Mouse (Mus musculus): Measurements from ENCODE around the gene Hcrtr2. TPM values are rescaled to one million over a fixed set of nuclear protein-coding genes. Genes with fewer than 3 reads are reported as not detected.

The Hcrtr2 gene
- polyA plus RNA-seq, 1 experiment from 2014 or later, result 11.3 TPM

- Histone ChIP-seq H3K9me3 (ENCODE audit: control insufficient read depth, low read length) (no peaks in the 10 kb centered on the region), H3K27me3 (replicated peaks; ENCODE audit: control insufficient read depth, insufficient read depth, low read length) (no peaks in the 10 kb centered on the region), H3K4me3 (ENCODE audit: low read length) (no peak overlapping the region), H3K4me2 (ENCODE audit: low read length) (peak overlapping the region; percentile 31), H3K4me1 (ENCODE audit: control insufficient read depth, insufficient read depth, low read depth, low read length) (no peaks in the 10 kb centered on the region), H3K9ac (ENCODE audit: low read depth, low read length) (no peak overlapping the region), H3K36me3 (ENCODE audit: control insufficient read depth, insufficient read depth, low read length) (no peaks in the 10 kb centered on the region), H3K27ac (ENCODE audit: low read depth, low read length) (no peak overlapping the region)
- ATAC-seq, result no peak
- WGBS, result 71% methylated on average over 1 of the region's 1 CpGs
Observed at GRCm38 (mm10) chr9:76320755-76321154, 2.9 kb downstream of the Hcrtr2 start.

- ATAC-seq, result no peak
- WGBS, result 80% methylated on average over 4 of the region's 4 CpGs
- H3K36me3 ChIP-seq (ENCODE audit: control insufficient read depth, insufficient read depth, low read length), result no peaks in the 10 kb centered on the region
- H3K27ac ChIP-seq (ENCODE audit: low read depth, low read length), result no peak overlapping the region
- H3K9me3 ChIP-seq (ENCODE audit: control insufficient read depth, low read length), result no peaks in the 10 kb centered on the region
- no peak overlapping the region for H3K4me2 ChIP-seq (ENCODE audit: low read length)
- H3K27me3 ChIP-seq (replicated peaks; ENCODE audit: control insufficient read depth, insufficient read depth, low read length), result no peaks in the 10 kb centered on the region
- no peak overlapping the region for H3K4me3 ChIP-seq (ENCODE audit: low read length)
- no peaks in the 10 kb centered on the region for H3K4me1 ChIP-seq (ENCODE audit: control insufficient read depth, insufficient read depth, low read depth, low read length)
- H3K9ac ChIP-seq (ENCODE audit: low read depth, low read length), result no peak overlapping the region
Observed at GRCm38 (mm10) chr9:76318302-76318701, 5.4 kb downstream of the Hcrtr2 start.

- H3K36me3 ChIP-seq (ENCODE audit: control insufficient read depth, insufficient read depth, low read length), result no peaks in the 10 kb centered on the region
- no peak overlapping the region for H3K4me2 ChIP-seq (ENCODE audit: low read length)
- no peak for ATAC-seq
- H3K9me3 ChIP-seq (ENCODE audit: control insufficient read depth, low read length), result no peaks in the 10 kb centered on the region
- H3K27me3 ChIP-seq (replicated peaks; ENCODE audit: control insufficient read depth, insufficient read depth, low read length), result no peaks in the 10 kb centered on the region
- no peaks in the 10 kb centered on the region for H3K4me1 ChIP-seq (ENCODE audit: control insufficient read depth, insufficient read depth, low read depth, low read length)
- no peak overlapping the region for H3K4me3 ChIP-seq (ENCODE audit: low read length)
- no peak overlapping the region for H3K27ac ChIP-seq (ENCODE audit: low read depth, low read length)
- H3K9ac ChIP-seq (ENCODE audit: low read depth, low read length), result no peak overlapping the region
Observed at GRCm38 (mm10) chr9:76315096-76315495, 8.6 kb downstream of the Hcrtr2 start.

GRCm38 (mm10) chr9:76313921-76314320 lies 9.7 kb downstream of the Hcrtr2 start:
- H3K9me3 ChIP-seq (ENCODE audit: control insufficient read depth, low read length), result no peaks in the 10 kb centered on the region
- no peak overlapping the region for H3K27ac ChIP-seq (ENCODE audit: low read depth, low read length)
- no peaks in the 10 kb centered on the region for H3K36me3 ChIP-seq (ENCODE audit: control insufficient read depth, insufficient read depth, low read length)
- no peak overlapping the region for H3K4me2 ChIP-seq (ENCODE audit: low read length)
- ATAC-seq, result no peak
- no peaks in the 10 kb centered on the region for H3K4me1 ChIP-seq (ENCODE audit: control insufficient read depth, insufficient read depth, low read depth, low read length)
- H3K4me3 ChIP-seq (ENCODE audit: low read length), result no peak overlapping the region
- H3K27me3 ChIP-seq (replicated peaks; ENCODE audit: control insufficient read depth, insufficient read depth, low read length), result no peaks in the 10 kb centered on the region
- no peak overlapping the region for H3K9ac ChIP-seq (ENCODE audit: low read depth, low read length)

- H3K9ac ChIP-seq (ENCODE audit: low read depth, low read length), result no peak overlapping the region
- ATAC-seq, result no peak
- no peaks in the 10 kb centered on the region for H3K4me1 ChIP-seq (ENCODE audit: control insufficient read depth, insufficient read depth, low read depth, low read length)
- WGBS, result 64% methylated on average over 1 of the region's 1 CpGs
- H3K27ac ChIP-seq (ENCODE audit: low read depth, low read length), result no peak overlapping the region
- no peaks in the 10 kb centered on the region for H3K27me3 ChIP-seq (replicated peaks; ENCODE audit: control insufficient read depth, insufficient read depth, low read length)
- no peak overlapping the region for H3K4me3 ChIP-seq (ENCODE audit: low read length)
- no peaks in the 10 kb centered on the region for H3K36me3 ChIP-seq (ENCODE audit: control insufficient read depth, insufficient read depth, low read length)
- no peaks in the 10 kb centered on the region for H3K9me3 ChIP-seq (ENCODE audit: control insufficient read depth, low read length)
- no peak overlapping the region for H3K4me2 ChIP-seq (ENCODE audit: low read length)
Observed at GRCm38 (mm10) chr9:76312221-76312620, 11.4 kb downstream of the Hcrtr2 start.

- no peaks in the 10 kb centered on the region for H3K27me3 ChIP-seq (replicated peaks; ENCODE audit: control insufficient read depth, insufficient read depth, low read length)
- no peak overlapping the region for H3K9ac ChIP-seq (ENCODE audit: low read depth, low read length)
- no peaks in the 10 kb centered on the region for H3K4me1 ChIP-seq (ENCODE audit: control insufficient read depth, insufficient read depth, low read depth, low read length)
- WGBS, result 80% methylated on average over 5 of the region's 5 CpGs
- H3K4me2 ChIP-seq (ENCODE audit: low read length), result no peak overlapping the region
- H3K4me3 ChIP-seq (ENCODE audit: low read length), result no peak overlapping the region
- no peaks in the 10 kb centered on the region for H3K36me3 ChIP-seq (ENCODE audit: control insufficient read depth, insufficient read depth, low read length)
- no peak overlapping the region for H3K27ac ChIP-seq (ENCODE audit: low read depth, low read length)
- H3K9me3 ChIP-seq (ENCODE audit: control insufficient read depth, low read length), result no peaks in the 10 kb centered on the region
- no peak for ATAC-seq
Observed at GRCm38 (mm10) chr9:76291384-76291783, 32.3 kb downstream of the Hcrtr2 start.

GRCm38 (mm10) chr9:76270886-76271285 lies 52.8 kb downstream of the Hcrtr2 start:
- Histone ChIP-seq H3K9me3 (ENCODE audit: control insufficient read depth, low read length) (no peaks in the 10 kb centered on the region), H3K36me3 (ENCODE audit: control insufficient read depth, insufficient read depth, low read length) (no peaks in the 10 kb centered on the region), H3K9ac (ENCODE audit: low read depth, low read length) (no peak overlapping the region), H3K4me2 (ENCODE audit: low read length) (no peak overlapping the region), H3K4me3 (ENCODE audit: low read length) (no peak overlapping the region), H3K27me3 (replicated peaks; ENCODE audit: control insufficient read depth, insufficient read depth, low read length) (no peaks in the 10 kb centered on the region), H3K4me1 (ENCODE audit: control insufficient read depth, insufficient read depth, low read depth, low read length) (no peaks in the 10 kb centered on the region), H3K27ac (ENCODE audit: low read depth, low read length) (no peak overlapping the region)
- no peak for ATAC-seq

GRCm38 (mm10) chr9:76257731-76258130 lies 65.9 kb downstream of the Hcrtr2 start:
- H3K27me3 ChIP-seq (replicated peaks; ENCODE audit: control insufficient read depth, insufficient read depth, low read length), result no peaks in the 10 kb centered on the region
- H3K9ac ChIP-seq (ENCODE audit: low read depth, low read length), result no peak overlapping the region
- no peaks in the 10 kb centered on the region for H3K36me3 ChIP-seq (ENCODE audit: control insufficient read depth, insufficient read depth, low read length)
- H3K9me3 ChIP-seq (ENCODE audit: control insufficient read depth, low read length), result no peaks in the 10 kb centered on the region
- H3K27ac ChIP-seq (ENCODE audit: low read depth, low read length), result no peak overlapping the region
- ATAC-seq, result no peak
- no peak overlapping the region for H3K4me3 ChIP-seq (ENCODE audit: low read length)
- no peaks in the 10 kb centered on the region for H3K4me1 ChIP-seq (ENCODE audit: control insufficient read depth, insufficient read depth, low read depth, low read length)
- H3K4me2 ChIP-seq (ENCODE audit: low read length), result no peak overlapping the region
- WGBS, result 83% methylated on average over 5 of the region's 5 CpGs

GRCm38 (mm10) chr9:76252544-76252943 lies 71.1 kb downstream of the Hcrtr2 start:
- H3K9me3 ChIP-seq (ENCODE audit: control insufficient read depth, low read length), result no peaks in the 10 kb centered on the region
- WGBS, result 83% methylated on average over 7 of the region's 7 CpGs
- no peaks in the 10 kb centered on the region for H3K36me3 ChIP-seq (ENCODE audit: control insufficient read depth, insufficient read depth, low read length)
- no peak overlapping the region for H3K4me3 ChIP-seq (ENCODE audit: low read length)
- no peak overlapping the region for H3K27ac ChIP-seq (ENCODE audit: low read depth, low read length)
- ATAC-seq, result no peak
- H3K27me3 ChIP-seq (replicated peaks; ENCODE audit: control insufficient read depth, insufficient read depth, low read length), result no peaks in the 10 kb centered on the region
- no peak overlapping the region for H3K9ac ChIP-seq (ENCODE audit: low read depth, low read length)
- H3K4me1 ChIP-seq (ENCODE audit: control insufficient read depth, insufficient read depth, low read depth, low read length), result no peaks in the 10 kb centered on the region
- H3K4me2 ChIP-seq (ENCODE audit: low read length), result no peak overlapping the region

- Histone ChIP-seq H3K36me3 (ENCODE audit: control insufficient read depth, insufficient read depth, low read length) (no peaks in the 10 kb centered on the region), H3K27me3 (replicated peaks; ENCODE audit: control insufficient read depth, insufficient read depth, low read length) (no peaks in the 10 kb centered on the region), H3K27ac (ENCODE audit: low read depth, low read length) (no peak overlapping the region), H3K4me1 (ENCODE audit: control insufficient read depth, insufficient read depth, low read depth, low read length) (no peaks in the 10 kb centered on the region), H3K9ac (ENCODE audit: low read depth, low read length) (no peak overlapping the region), H3K4me2 (ENCODE audit: low read length) (no peak overlapping the region), H3K9me3 (ENCODE audit: control insufficient read depth, low read length) (no peaks in the 10 kb centered on the region), H3K4me3 (ENCODE audit: low read length) (no peak overlapping the region)
- 87% methylated on average over 4 of the region's 4 CpGs for WGBS
- ATAC-seq, result no peak
Observed at GRCm38 (mm10) chr9:76252109-76252508, 71.5 kb downstream of the Hcrtr2 start.
